Mouse (Mus musculus) bone marrow, adult 2 months (tissue): ENCODE measurements around the gene Zfp986. TPM values are rescaled to one million over a fixed set of nuclear protein-coding genes. Genes with fewer than 3 reads are reported as not detected.

Experiments
- polyA plus RNA-seq: library from polyadenylated mRNA; stranded (reverse); fragments of >200 nt; gene quantifications from 2 replicates; pipeline ENCODE4 v1.2.4, GENCODE M21; 2011; ENCODE audit warnings: low replicate concordance; ENCODE audit not compliant: missing spikeins, insufficient read depth, insufficient read length

The Zfp986 gene
- polyA plus RNA-seq, 1 experiment = 7.7 TPM

Other genes starting within 250 kb of the Zfp986 start
- 3.8 TPM in 1 of 2 replicates, not detected in the other for gene Zfp980, start 198.1 kb upstream of the Zfp986 start, polyA plus RNA-seq
- gene Zfp987, start 228.5 kb downstream of the Zfp986 start, polyA plus RNA-seq = not detected in 2 replicates